Mouse (Mus musculus): ENCODE data around the gene Crip2. TPM values are rescaled to one million over a fixed set of nuclear protein-coding genes. Genes with fewer than 3 reads are reported as not detected.

Crip2 gene
- polyA plus RNA-seq (2016; fragmentation: Nextera tagmentation; extraction: Ambion mirVana): 91.8 and 96.4 TPM in 2 replicates

DNA sequence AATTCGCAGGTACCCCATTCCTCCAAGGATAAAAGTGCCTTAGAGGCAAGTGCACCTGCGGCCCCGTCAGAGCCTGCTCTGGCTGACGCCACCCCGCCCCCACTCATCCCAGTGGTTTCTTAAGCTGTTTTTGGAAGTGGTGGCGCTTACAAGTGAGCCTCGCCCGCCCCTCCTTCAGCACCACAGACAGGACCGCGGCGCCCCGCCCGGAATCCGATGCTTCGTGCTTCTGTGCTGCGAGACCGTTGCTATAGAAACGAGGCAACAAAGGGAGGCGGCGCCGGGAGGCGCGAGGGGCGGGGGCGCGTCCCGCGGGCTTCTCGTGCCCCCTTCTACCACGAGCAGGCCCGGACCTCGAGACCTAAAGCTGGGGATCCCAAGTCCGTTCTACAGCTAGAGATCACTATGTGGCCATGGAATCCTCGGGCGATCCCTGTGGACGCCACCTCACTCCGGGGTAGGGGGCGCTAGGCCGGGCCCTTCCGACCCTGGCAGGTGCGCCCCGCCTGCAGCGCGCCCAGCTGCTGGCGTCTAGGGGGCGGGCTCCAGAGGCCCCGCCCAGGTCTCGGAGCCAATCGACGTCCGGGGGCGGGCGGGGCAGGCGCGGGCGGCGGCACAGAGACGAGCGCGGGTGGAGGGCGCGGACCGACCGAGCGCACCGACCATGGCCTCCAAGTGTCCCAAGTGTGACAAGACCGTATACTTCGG is at the start of gene Crip2:
TSS of gene Crip2 (plus strand) at position 329 of the 708 bp plus-strand sequence.
- peak; percentile 94 for DNase-seq (ENCODE audit: low spot score)
- Histone ChIP-seq H3K9me3 (no peaks in the 10 kb centered on the region), H3K4me3 (peak within 1 kb of the TSS; percentile 60), H3K36me3 (replicated peaks) (peaks cover 58% of the 10 kb centered on the region), H3K27me3 (replicated peaks; ENCODE audit: low read depth, poor library complexity, severe bottlenecking) (peaks cover 40% of the 10 kb centered on the region), H3K4me1 (peaks cover 59% of the 10 kb centered on the region), H3K27ac (replicated peaks) (peak within 1 kb of the TSS; percentile 86)
- WGBS: under 1% methylated on average over 68 of the region's 68 CpGs

GRCm38 (mm10) chr12:113097040-113097439 is 43.0 kb upstream of the Crip2 start:
- H3K27me3 ChIP-seq (replicated peaks; ENCODE audit: low read depth, poor library complexity, severe bottlenecking): no peaks in the 10 kb centered on the region
- no peaks in the 10 kb centered on the region for H3K9me3 ChIP-seq
- DNase-seq (ENCODE audit: low spot score): no peak
- H3K36me3 ChIP-seq (replicated peaks): peaks cover 29% of the 10 kb centered on the region
- peak overlapping the region; percentile 99 for H3K27ac ChIP-seq (replicated peaks)
- H3K4me1 ChIP-seq: peaks cover 36% of the 10 kb centered on the region
- 91% methylated on average over 5 of the region's 5 CpGs for WGBS
- peak overlapping the region; percentile 99 for H3K4me3 ChIP-seq

GRCm38 (mm10) chr12:113097749-113098281 is 42.2 kb upstream of the Crip2 start, which contains the start of gene Mta1:
Gene Mta1 (plus strand): TSS chr12:113098278.
- Histone ChIP-seq H3K27ac (replicated peaks) (peak within 1 kb of the TSS; percentile 99), H3K27me3 (replicated peaks; ENCODE audit: low read depth, poor library complexity, severe bottlenecking) (no peaks in the 10 kb centered on the region), H3K36me3 (replicated peaks) (peaks cover 37% of the 10 kb centered on the region), H3K4me3 (peak within 1 kb of the TSS; percentile 99), H3K9me3 (no peaks in the 10 kb centered on the region), H3K4me1 (peaks cover 41% of the 10 kb centered on the region)
- 3% methylated on average over 53 of the region's 53 CpGs for WGBS
- DNase-seq (ENCODE audit: low spot score): peak; percentile 79

GRCm38 (mm10) chr12:113098530-113099151 is 41.4 kb upstream of the Crip2 start:
- Histone ChIP-seq H3K4me1 (peaks cover 44% of the 10 kb centered on the region), H3K27me3 (replicated peaks; ENCODE audit: low read depth, poor library complexity, severe bottlenecking) (no peaks in the 10 kb centered on the region), H3K4me3 (peak overlapping the region; percentile 99), H3K36me3 (replicated peaks) (peaks cover 45% of the 10 kb centered on the region), H3K9me3 (no peaks in the 10 kb centered on the region), H3K27ac (replicated peaks) (peak overlapping the region; percentile 99)
- peak; percentile 59 for DNase-seq (ENCODE audit: low spot score)
- WGBS: 2% methylated on average over 60 of the region's 60 CpGs

DNA sequence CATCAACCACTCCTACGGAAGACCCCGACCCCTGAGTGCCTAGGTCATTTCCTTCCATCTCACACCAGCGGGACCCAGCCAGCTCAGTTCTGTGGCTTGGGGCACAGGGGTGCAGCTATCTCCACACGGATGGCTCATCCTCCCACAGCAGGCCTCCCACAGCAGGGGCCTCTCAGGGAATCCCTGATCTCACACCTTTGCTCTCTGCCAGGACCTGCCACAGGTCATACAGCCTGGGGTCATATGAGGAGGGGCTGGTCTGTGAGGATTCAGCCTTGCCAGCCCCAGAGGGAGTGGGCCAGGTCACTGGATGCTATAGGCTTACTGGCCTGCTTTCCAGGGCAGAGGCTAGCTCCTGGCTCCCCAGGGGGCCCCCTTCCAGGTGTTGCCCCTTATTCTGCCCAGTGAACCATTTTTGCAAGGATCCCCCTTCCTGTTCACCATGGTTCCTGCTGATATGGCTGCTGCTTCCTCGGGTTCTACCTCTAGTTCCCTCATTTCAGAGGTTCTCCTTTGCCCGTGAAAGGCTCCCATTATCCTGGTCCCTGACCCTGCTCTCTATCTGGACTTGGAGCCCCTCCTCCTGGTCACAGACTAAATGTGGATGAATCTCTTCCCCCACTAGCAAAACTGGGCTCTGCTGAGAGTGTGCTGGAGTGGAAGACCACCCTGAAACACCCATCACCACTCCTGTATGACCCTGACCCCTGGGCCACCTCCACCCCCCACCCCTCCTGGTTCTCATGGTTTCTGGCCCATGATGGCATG is 40.4 kb upstream of the Crip2 start:
- peak overlapping the region; percentile 99 for H3K27ac ChIP-seq (replicated peaks)
- H3K27me3 ChIP-seq (replicated peaks; ENCODE audit: low read depth, poor library complexity, severe bottlenecking): no peaks in the 10 kb centered on the region
- 31% methylated on average over 6 of the region's 6 CpGs for WGBS
- peak overlapping the region; percentile 99 for H3K4me3 ChIP-seq
- no peaks in the 10 kb centered on the region for H3K9me3 ChIP-seq
- peaks cover 48% of the 10 kb centered on the region for H3K4me1 ChIP-seq
- peaks cover 55% of the 10 kb centered on the region for H3K36me3 ChIP-seq (replicated peaks)
- no peak for DNase-seq (ENCODE audit: low spot score)

- WGBS: 88% methylated on average over 5 of the region's 5 CpGs
- H3K36me3 ChIP-seq (replicated peaks): peaks cover 64% of the 10 kb centered on the region
- peaks cover 3% of the 10 kb centered on the region; the same call in 1 of the 2 replicates for H3K9me3 ChIP-seq
- DNase-seq (ENCODE audit: low spot score): no peak
- H3K4me1 ChIP-seq: peaks cover 48% of the 10 kb centered on the region
- H3K4me3 ChIP-seq: peak overlapping the region; percentile 99; the same call in 1 of the 2 replicates
- H3K27ac ChIP-seq (replicated peaks): peak overlapping the region; percentile 99; the same call in 1 of the 2 replicates
- no peaks in the 10 kb centered on the region for H3K27me3 ChIP-seq (replicated peaks; ENCODE audit: low read depth, poor library complexity, severe bottlenecking)
Measured at GRCm38 (mm10) chr12:113100448-113101076, 39.5 kb upstream of the Crip2 start.

DNA sequence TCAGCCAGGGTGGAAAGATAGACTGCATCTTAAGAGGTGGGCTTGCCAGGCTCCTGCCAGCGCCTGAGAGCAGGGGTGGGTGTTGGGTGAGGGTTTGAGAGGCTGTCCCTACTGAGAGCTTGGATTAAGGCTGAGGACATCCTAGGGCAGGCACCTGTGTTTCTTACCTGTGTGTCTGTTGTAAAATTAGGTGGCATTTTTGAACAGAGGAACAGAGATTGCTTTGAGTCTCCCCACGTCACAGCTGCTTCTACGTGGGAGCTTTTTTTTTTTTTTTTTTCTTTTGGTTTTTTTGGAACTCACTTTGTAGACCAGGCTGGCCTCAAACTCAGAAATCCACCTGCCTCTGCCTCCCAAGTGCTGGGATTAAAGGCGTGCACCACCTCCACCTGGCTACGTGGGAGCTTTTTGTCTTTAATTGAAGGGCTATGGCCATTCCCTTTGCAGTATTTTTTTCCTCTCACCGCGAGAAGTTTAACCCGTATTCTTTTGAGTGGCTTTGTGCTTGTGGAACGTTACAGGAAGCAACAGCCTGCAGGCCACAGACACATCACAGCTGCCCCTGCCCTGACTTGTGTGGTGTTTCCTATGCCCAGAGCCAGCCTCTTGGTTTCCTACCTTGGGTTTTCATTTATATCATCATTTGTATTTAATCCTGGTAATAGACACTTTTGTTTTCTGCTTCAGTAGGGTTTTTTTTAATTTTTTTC is 38.6 kb upstream of the Crip2 start:
- Histone ChIP-seq H3K27ac (replicated peaks) (no peak overlapping the region), H3K4me3 (0 out of 2 replicates have a peak overlapping the region, but pooled peaks have one; percentile 99), H3K27me3 (replicated peaks; ENCODE audit: low read depth, poor library complexity, severe bottlenecking) (no peaks in the 10 kb centered on the region), H3K9me3 (peaks cover 6% of the 10 kb centered on the region; the same call in 1 of the 2 replicates), H3K4me1 (peaks cover 48% of the 10 kb centered on the region), H3K36me3 (replicated peaks) (peaks cover 73% of the 10 kb centered on the region)
- 89% methylated on average over 9 of the region's 9 CpGs for WGBS
- DNase-seq (ENCODE audit: low spot score): no peak

- Histone ChIP-seq H3K27ac (replicated peaks) (no peak overlapping the region), H3K27me3 (replicated peaks; ENCODE audit: low read depth, poor library complexity, severe bottlenecking) (no peaks in the 10 kb centered on the region), H3K4me1 (peaks cover 41% of the 10 kb centered on the region), H3K9me3 (peaks cover 6% of the 10 kb centered on the region; the same call in 1 of the 2 replicates), H3K36me3 (replicated peaks) (peaks cover 78% of the 10 kb centered on the region), H3K4me3 (no peak overlapping the region)
- 67% methylated on average over 6 of the region's 6 CpGs for WGBS
- DNase-seq (ENCODE audit: low spot score): peak; percentile 59
Measured at GRCm38 (mm10) chr12:113102461-113102860, 37.6 kb upstream of the Crip2 start.

GRCm38 (mm10) chr12:113103846-113104451 is 36.1 kb upstream of the Crip2 start:
- Histone ChIP-seq H3K27ac (replicated peaks) (no peak overlapping the region), H3K27me3 (replicated peaks; ENCODE audit: low read depth, poor library complexity, severe bottlenecking) (no peaks in the 10 kb centered on the region), H3K9me3 (peaks cover 6% of the 10 kb centered on the region; the same call in 1 of the 2 replicates), H3K4me1 (peaks cover 37% of the 10 kb centered on the region), H3K4me3 (no peak overlapping the region), H3K36me3 (replicated peaks) (peaks cover 87% of the 10 kb centered on the region)
- 88% methylated on average over 8 of the region's 8 CpGs for WGBS
- DNase-seq (ENCODE audit: low spot score): no peak

- H3K4me1 ChIP-seq: peaks cover 14% of the 10 kb centered on the region
- H3K9me3 ChIP-seq: peaks cover 6% of the 10 kb centered on the region; the same call in 1 of the 2 replicates
- no peaks in the 10 kb centered on the region for H3K27me3 ChIP-seq (replicated peaks; ENCODE audit: low read depth, poor library complexity, severe bottlenecking)
- no peak overlapping the region for H3K27ac ChIP-seq (replicated peaks)
- H3K4me3 ChIP-seq: no peak overlapping the region
- peaks cover 79% of the 10 kb centered on the region for H3K36me3 ChIP-seq (replicated peaks)
- DNase-seq (ENCODE audit: low spot score): no peak
- WGBS: 93% methylated on average over 6 of the region's 6 CpGs
Measured at GRCm38 (mm10) chr12:113106386-113106785, 33.6 kb upstream of the Crip2 start.

All from embryonic facial prominence, embryonic 10.5 days (tissue).